17 mouse cellular contexts compared by ENCODE assay signal in genomic region chr14:120140791-120141747, GRCm38 (mm10).
DNase-seq lines count a peak whose midpoint lies in the region; ATAC-seq and TF ChIP-seq lines count a peak whose summit lies in the region.
"Had no signal": no experiment of that assay in that cellular context is flagged by ENCODE, and none has a peak within 500 bp of the region (broad histone marks: within the 10 kb centered on the region; RNA-seq: fewer than 3 reads in every experiment).

No protein-coding gene starts in this region.

- no peaks in the 10 kb centered on the region for H3K27me3 ChIP-seq in heart, embryonic 11.5 days (ENCODE audit: control insufficient read depth, insufficient read depth, low read length)
- H3K27me3 ChIP-seq: embryonic facial prominence, embryonic 13.5 days; limb, embryonic 15.5 days; stomach, embryonic 15.5 days had no signal

- 61% methylated on average over 14 of the region's 14 CpGs for WGBS in heart, embryonic 11.5 days (ENCODE audit: insufficient replicate concordance)
- WGBS in olfactory bulb, adult 2 months: 56% methylated on average over 14 of the region's 14 CpGs

- no peak for DNase-seq in heart, adult 18-20 months
- DNase-seq in layer of hippocampus, adult 18-20 months (ENCODE audit: low spot score in 2 of 2): peak; percentile 35 to 51
- DNase-seq in layer of hippocampus, adult 9-10 months (ENCODE audit: low spot score): no peak
- peak; percentile 71 for DNase-seq in right cerebral cortex, postnatal 4 days
- DNase-seq in right cerebral cortex, postnatal 10 days (ENCODE audit: low spot score in 2 of 2): no peak
- DNase-seq in cerebellum, adult 11 months: no peak
- DNase-seq: cerebellum, adult 11-12 months; kidney, postnatal 10 days; lung, adult 18-20 months had no signal

- H3K9ac ChIP-seq in heart, embryonic 11.5 days (ENCODE audit: low read depth, low read length): peak overlapping the region; percentile 10; the same call in 1 of the 2 replicates
- H3K9ac ChIP-seq: embryonic facial prominence, embryonic 13.5 days; limb, embryonic 15.5 days; stomach, embryonic 15.5 days had no signal

- no peak for TF ChIP-seq POLR2A in olfactory bulb, adult 2 months (IDR thresholded peaks at IDR 0.05; ENCODE audit: insufficient read depth, low read depth, low read length)

- peaks cover 18% of the 10 kb centered on the region; the same call in 1 of the 2 replicates for H3K4me1 ChIP-seq in heart, embryonic 11.5 days (ENCODE audit: control insufficient read depth, insufficient read depth, low read length)
- peaks cover 14% of the 10 kb centered on the region for H3K4me1 ChIP-seq in olfactory bulb, adult 2 months (ENCODE audit: control insufficient read depth, insufficient read depth, low read length)
- H3K4me1 ChIP-seq: stomach, embryonic 15.5 days had no signal

- ATAC-seq in heart, embryonic 11.5 days (replicated peaks; ENCODE audit: insufficient number of reproducible peaks, low FRiP score, low TSS enrichment): no peak
- ATAC-seq: CD4-positive, CD25-positive, alpha-beta regulatory T cell, adult 4 months; intestine, embryonic 16.5 days had no signal

- H3K4me3 ChIP-seq in heart, embryonic 11.5 days (ENCODE audit: low read depth, low read length): no peak overlapping the region
- H3K4me3 ChIP-seq in olfactory bulb, adult 2 months (ENCODE audit: insufficient read depth, low read depth, low read length): no peak overlapping the region
- H3K4me3 ChIP-seq: embryonic facial prominence, embryonic 13.5 days; limb, embryonic 15.5 days; myocyte; stomach, embryonic 15.5 days had no signal

- no peaks in the 10 kb centered on the region for H3K36me3 ChIP-seq in heart, embryonic 11.5 days (ENCODE audit: control insufficient read depth, insufficient read depth, low read length)
- H3K36me3 ChIP-seq: embryonic facial prominence, embryonic 13.5 days; limb, embryonic 15.5 days; stomach, embryonic 15.5 days had no signal

- TF ChIP-seq CTCF in olfactory bulb, adult 2 months (IDR thresholded peaks at IDR 0.05; ENCODE audit: insufficient read depth, low read depth, low read length): no peak

- H3K9me3 ChIP-seq in heart, embryonic 11.5 days (replicated peaks; ENCODE audit: control insufficient read depth, low read length): no peaks in the 10 kb centered on the region
- H3K9me3 ChIP-seq: embryonic facial prominence, embryonic 13.5 days; limb, embryonic 15.5 days; stomach, embryonic 15.5 days had no signal

- H3K4me2 ChIP-seq in heart, embryonic 11.5 days: no peak overlapping the region
- H3K4me2 ChIP-seq: embryonic facial prominence, embryonic 13.5 days; limb, embryonic 15.5 days; stomach, embryonic 15.5 days had no signal

- H3K27ac ChIP-seq in heart, embryonic 11.5 days (ENCODE audit: low read depth, low read length): peak overlapping the region; percentile 67
- H3K27ac ChIP-seq in olfactory bulb, adult 2 months (ENCODE audit: insufficient read depth, low read depth, low read length): 0 out of 2 replicates have a peak overlapping the region, but pooled peaks have one; percentile 15
- H3K27ac ChIP-seq: embryonic facial prominence, embryonic 13.5 days; limb, embryonic 15.5 days; stomach, embryonic 15.5 days had no signal

Comparison
In these comparisons a context has a peak if more than half of its experiments do, and no peak if none do; other contexts are left out.
1. DNase-seq: peak in layer of hippocampus, adult 18-20 months (2 of 2) and right cerebral cortex, postnatal 4 days (single experiment); none in heart, adult 18-20 months (0 of 2), layer of hippocampus, adult 9-10 months (single experiment), right cerebral cortex, postnatal 10 days (0 of 2) and cerebellum, adult 11 months (single experiment).